Mouse (Mus musculus): ENCODE data around the gene Calcrl. TPM values are rescaled to one million over a fixed set of nuclear protein-coding genes. Genes with fewer than 3 reads are reported as not detected.
A peak's percentile ranks its signal among the peaks of the same experiment; 100 is the strongest.

Calcrl gene
- polyA plus RNA-seq (2012; rRNA removed), result 0.37 and 0.81 TPM in 2 replicates

DNA sequence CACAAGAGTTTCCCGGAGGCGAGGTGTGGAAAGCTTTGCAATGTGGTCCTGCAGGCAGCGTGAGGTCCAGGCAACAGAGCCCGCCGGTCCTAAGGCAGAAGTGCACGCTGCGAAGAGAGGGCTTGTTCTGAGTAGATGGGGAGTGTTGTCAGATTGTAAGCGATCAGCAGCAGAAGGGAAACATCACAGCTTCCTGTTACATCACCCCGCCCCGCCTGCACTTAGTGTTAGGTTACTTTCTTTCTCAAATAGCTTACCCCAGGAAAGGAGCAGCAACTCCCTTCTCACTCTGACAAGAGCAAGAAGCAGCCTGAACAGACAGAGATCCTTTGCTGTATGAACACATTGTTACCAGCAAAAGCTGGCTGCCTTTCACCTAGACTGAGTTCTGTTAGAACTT is at the start of gene Calcrl:
TSS of gene Calcrl (minus strand) at position 274 of the 400 bp plus-strand sequence.
- no peaks in the 10 kb centered on the region for H3K27me3 ChIP-seq (ENCODE audit: control insufficient read depth, insufficient read depth, low read length)
- H3K4me3 ChIP-seq (ENCODE audit: low read depth, low read length), result peak within 1 kb of the TSS; percentile 59
- under 1% methylated on average over 10 of the region's 10 CpGs for WGBS
- peak within 1 kb of the TSS; percentile 83 for H3K27ac ChIP-seq (ENCODE audit: insufficient read depth, low read depth, low read length)
- H3K4me1 ChIP-seq (ENCODE audit: control insufficient read depth, insufficient read depth, insufficient read length, low read length), result no peaks in the 10 kb centered on the region
- TF ChIP-seq POLR2A (IDR thresholded peaks at IDR 0.05; ENCODE audit: low read depth, low read length) (peak; percentile 75; the same call in 1 of the 2 replicates), CTCF (IDR thresholded peaks at IDR 0.05; ENCODE audit: extremely low read depth, insufficient read length, insufficient replicate concordance, low read depth, low read length) (no peak)
- no peaks in the 10 kb centered on the region for H3K36me3 ChIP-seq (ENCODE audit: control insufficient read depth, insufficient read depth, low read length)

DNA sequence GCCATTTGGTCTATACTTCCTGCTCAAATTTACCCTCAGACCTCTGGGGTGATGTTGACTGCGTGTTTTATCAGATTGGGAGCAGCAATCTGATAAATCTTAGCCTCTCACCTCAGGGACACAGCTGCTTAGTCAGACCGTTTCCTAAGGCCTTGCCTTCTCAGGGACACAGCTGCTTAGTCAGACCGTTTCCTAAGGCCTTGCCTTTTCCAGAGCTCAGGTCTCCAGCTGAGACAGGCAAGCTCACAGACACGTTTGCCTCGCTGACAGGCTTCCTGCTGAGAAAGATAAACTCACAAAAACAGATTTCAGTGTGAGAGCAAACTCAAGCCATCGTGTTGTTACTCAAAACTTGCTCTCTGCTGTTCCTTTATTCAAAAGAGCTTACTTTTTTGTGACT is 49.4 kb upstream of the Calcrl start:
- Histone ChIP-seq H3K36me3 (ENCODE audit: control insufficient read depth, insufficient read depth, low read length) (no peaks in the 10 kb centered on the region), H3K27me3 (ENCODE audit: control insufficient read depth, insufficient read depth, low read length) (no peaks in the 10 kb centered on the region), H3K4me3 (ENCODE audit: low read depth, low read length) (no peak overlapping the region), H3K27ac (ENCODE audit: insufficient read depth, low read depth, low read length) (no peak overlapping the region), H3K4me1 (ENCODE audit: control insufficient read depth, insufficient read depth, insufficient read length, low read length) (no peaks in the 10 kb centered on the region)
- TF ChIP-seq POLR2A (IDR thresholded peaks at IDR 0.05; ENCODE audit: low read depth, low read length), result no peak
- no peak for TF ChIP-seq CTCF (IDR thresholded peaks at IDR 0.05; ENCODE audit: extremely low read depth, insufficient read length, insufficient replicate concordance, low read depth, low read length)
- WGBS, result 30% methylated on average over 6 of the region's 6 CpGs

DNA sequence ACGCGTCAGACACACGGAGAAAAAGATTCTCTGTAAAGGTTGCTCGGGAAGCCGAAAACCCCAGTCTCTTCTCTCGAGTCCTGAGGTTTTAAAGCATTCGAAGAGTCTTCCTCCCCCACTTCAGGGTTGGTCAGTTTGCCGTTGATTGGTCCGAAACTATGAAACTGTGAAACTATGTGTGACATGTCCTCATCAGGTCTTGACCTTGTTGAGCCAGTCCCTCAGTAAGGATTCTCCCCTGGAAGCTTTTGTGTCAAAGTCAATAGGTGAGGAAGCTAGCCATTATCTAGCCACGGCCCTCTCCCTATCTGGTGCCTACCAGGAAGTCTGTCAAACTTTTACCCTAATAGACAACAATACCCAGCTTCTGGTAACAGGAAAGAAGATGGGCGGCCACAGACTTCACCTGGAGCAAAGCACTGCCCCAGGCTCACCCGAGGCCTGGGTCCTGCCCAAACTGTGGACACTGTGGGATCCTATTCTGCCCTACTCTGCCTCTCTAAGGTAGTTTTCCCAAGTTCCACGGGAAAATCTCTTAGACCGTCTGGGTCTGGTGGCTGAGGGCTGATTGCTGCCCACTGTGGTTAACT is 48.8 kb upstream of the Calcrl start:
- Histone ChIP-seq H3K36me3 (ENCODE audit: control insufficient read depth, insufficient read depth, low read length) (no peaks in the 10 kb centered on the region), H3K4me1 (ENCODE audit: control insufficient read depth, insufficient read depth, insufficient read length, low read length) (no peaks in the 10 kb centered on the region), H3K27me3 (ENCODE audit: control insufficient read depth, insufficient read depth, low read length) (no peaks in the 10 kb centered on the region), H3K4me3 (ENCODE audit: low read depth, low read length) (no peak overlapping the region), H3K27ac (ENCODE audit: insufficient read depth, low read depth, low read length) (no peak overlapping the region)
- 76% methylated on average over 14 of the region's 14 CpGs for WGBS
- no peak for TF ChIP-seq POLR2A (IDR thresholded peaks at IDR 0.05; ENCODE audit: low read depth, low read length)

DNA sequence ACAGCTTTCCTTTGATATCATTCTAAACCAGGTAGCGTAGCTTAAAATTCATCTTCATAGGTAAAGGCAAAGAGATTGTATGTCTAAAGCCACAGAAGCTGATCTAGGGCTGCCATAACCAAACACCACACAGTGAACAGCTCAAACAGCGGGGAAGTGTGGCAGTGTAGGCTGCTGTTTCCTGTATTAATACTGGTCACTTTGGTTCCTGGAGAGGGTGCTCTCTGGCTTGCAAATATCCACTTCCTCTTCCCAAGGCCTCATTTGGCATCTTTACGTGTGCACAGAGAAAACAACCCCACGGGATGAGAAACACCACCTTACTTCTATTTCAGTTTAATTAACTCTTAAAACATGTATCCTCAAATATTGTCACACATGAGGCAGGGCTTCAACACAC is 42.2 kb upstream of the Calcrl start:
- Histone ChIP-seq H3K27me3 (ENCODE audit: control insufficient read depth, insufficient read depth, low read length) (no peaks in the 10 kb centered on the region), H3K36me3 (ENCODE audit: control insufficient read depth, insufficient read depth, low read length) (no peaks in the 10 kb centered on the region), H3K4me3 (ENCODE audit: low read depth, low read length) (no peak overlapping the region), H3K27ac (ENCODE audit: insufficient read depth, low read depth, low read length) (no peak overlapping the region), H3K4me1 (ENCODE audit: control insufficient read depth, insufficient read depth, insufficient read length, low read length) (no peaks in the 10 kb centered on the region)
- 76% methylated on average over 4 of the region's 4 CpGs for WGBS
- no peak for TF ChIP-seq CTCF (IDR thresholded peaks at IDR 0.05; ENCODE audit: extremely low read depth, insufficient read length, insufficient replicate concordance, low read depth, low read length)
- TF ChIP-seq POLR2A (IDR thresholded peaks at IDR 0.05; ENCODE audit: low read depth, low read length), result no peak

DNA sequence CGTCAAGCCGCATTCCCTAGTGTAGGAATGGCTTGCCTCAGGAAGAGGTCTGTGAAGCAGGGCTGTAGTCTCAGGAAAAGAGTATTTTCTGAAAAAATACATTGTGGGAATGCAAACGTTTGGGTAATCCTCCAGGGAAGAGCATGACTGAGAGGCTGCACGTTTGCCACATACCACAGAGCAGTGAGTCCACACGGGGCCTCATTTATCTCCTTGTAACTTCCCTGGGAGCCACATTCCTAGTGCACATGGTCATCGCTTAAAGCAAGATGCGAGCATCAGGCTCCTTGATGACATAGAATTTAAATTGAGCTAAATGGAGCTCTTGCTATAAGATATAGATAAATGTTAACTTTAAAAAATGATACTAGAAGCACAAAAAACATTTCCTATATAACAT is 39.7 kb upstream of the Calcrl start:
- Histone ChIP-seq H3K4me3 (ENCODE audit: low read depth, low read length) (no peak overlapping the region), H3K4me1 (ENCODE audit: control insufficient read depth, insufficient read depth, insufficient read length, low read length) (no peaks in the 10 kb centered on the region), H3K36me3 (ENCODE audit: control insufficient read depth, insufficient read depth, low read length) (no peaks in the 10 kb centered on the region), H3K27ac (ENCODE audit: insufficient read depth, low read depth, low read length) (no peak overlapping the region), H3K27me3 (ENCODE audit: control insufficient read depth, insufficient read depth, low read length) (no peaks in the 10 kb centered on the region)
- WGBS, result 55% methylated on average over 7 of the region's 7 CpGs
- TF ChIP-seq CTCF (IDR thresholded peaks at IDR 0.05; ENCODE audit: extremely low read depth, insufficient read length, insufficient replicate concordance, low read depth, low read length), result no peak

- no peak overlapping the region for H3K27ac ChIP-seq (ENCODE audit: insufficient read depth, low read depth, low read length)
- H3K4me3 ChIP-seq (ENCODE audit: low read depth, low read length), result no peak overlapping the region
- WGBS, result 86% methylated on average over 3 of the region's 3 CpGs
- H3K4me1 ChIP-seq (ENCODE audit: control insufficient read depth, insufficient read depth, insufficient read length, low read length), result no peaks in the 10 kb centered on the region
- no peak for TF ChIP-seq POLR2A (IDR thresholded peaks at IDR 0.05; ENCODE audit: low read depth, low read length)
- TF ChIP-seq CTCF (IDR thresholded peaks at IDR 0.05; ENCODE audit: extremely low read depth, insufficient read length, insufficient replicate concordance, low read depth, low read length), result no peak
- no peaks in the 10 kb centered on the region for H3K36me3 ChIP-seq (ENCODE audit: control insufficient read depth, insufficient read depth, low read length)
- H3K27me3 ChIP-seq (ENCODE audit: control insufficient read depth, insufficient read depth, low read length), result no peaks in the 10 kb centered on the region
Measured at GRCm38 (mm10) chr2:84462411-84462810, 37.2 kb upstream of the Calcrl start.

- no peaks in the 10 kb centered on the region for H3K36me3 ChIP-seq (ENCODE audit: control insufficient read depth, insufficient read depth, low read length)
- no peak overlapping the region for H3K4me3 ChIP-seq (ENCODE audit: low read depth, low read length)
- no peak for TF ChIP-seq POLR2A (IDR thresholded peaks at IDR 0.05; ENCODE audit: low read depth, low read length)
- TF ChIP-seq CTCF (IDR thresholded peaks at IDR 0.05; ENCODE audit: extremely low read depth, insufficient read length, insufficient replicate concordance, low read depth, low read length), result no peak
- WGBS, result 62% methylated on average over 11 of the region's 11 CpGs
- H3K27me3 ChIP-seq (ENCODE audit: control insufficient read depth, insufficient read depth, low read length), result no peaks in the 10 kb centered on the region
- H3K27ac ChIP-seq (ENCODE audit: insufficient read depth, low read depth, low read length), result no peak overlapping the region
- H3K4me1 ChIP-seq (ENCODE audit: control insufficient read depth, insufficient read depth, insufficient read length, low read length), result no peaks in the 10 kb centered on the region
Measured at GRCm38 (mm10) chr2:84459651-84460177, 34.5 kb upstream of the Calcrl start.
